Mouse (Mus musculus) urinary bladder, adult 18-20 months (tissue): Measurements from ENCODE around the gene Fryl.
"Not testable (repeated sequence)": the region's sequence is repeated elsewhere in the genome, so short reads cannot be mapped to it uniquely, and the experiment has no call there.

Source experiments
- DNase-seq, 2 experiments: peaks; one replicate each; pipeline ENCODE4 v3.0.0; 2022; ENCODE audit warnings: low spot score in 2 of 2, mixed read lengths in 2 of 2

The Fryl gene

DNA sequence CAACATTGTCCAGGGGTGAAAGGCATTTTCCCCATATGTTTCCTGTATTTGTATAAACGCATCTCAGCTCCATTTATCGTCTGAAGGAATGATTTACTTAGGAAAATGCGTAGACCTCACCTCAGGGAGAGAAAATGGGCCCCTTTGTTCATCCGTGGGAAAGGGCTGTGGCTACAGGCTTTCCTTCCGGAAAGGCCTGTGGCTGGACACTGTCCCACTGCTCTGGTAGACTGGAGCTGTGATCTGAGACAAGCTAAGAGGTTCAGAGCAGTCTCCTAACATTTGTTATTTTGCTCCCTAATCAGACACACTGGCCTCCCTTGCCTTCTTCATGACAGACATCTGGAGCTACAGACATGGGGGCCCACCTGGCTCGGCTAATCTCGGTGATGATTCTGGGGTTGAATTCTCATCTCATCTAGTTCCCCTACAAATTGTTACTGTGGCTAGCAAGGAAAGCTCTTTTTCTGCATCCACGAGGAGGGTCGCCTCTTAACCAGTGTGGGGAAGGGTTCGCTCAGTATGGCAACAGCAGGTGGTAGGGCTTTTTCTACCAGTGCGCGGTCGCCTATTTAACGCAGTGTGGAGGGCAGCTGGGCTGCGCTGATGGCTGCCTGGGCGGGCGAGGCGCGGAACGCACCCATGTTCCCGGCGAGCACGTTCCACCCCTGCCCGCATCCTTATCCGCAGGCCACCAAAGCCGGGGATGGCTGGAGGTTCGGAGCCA is 243.4 kb downstream of the Fryl start:
- not testable (repeated sequence) for DNase-seq

DNA sequence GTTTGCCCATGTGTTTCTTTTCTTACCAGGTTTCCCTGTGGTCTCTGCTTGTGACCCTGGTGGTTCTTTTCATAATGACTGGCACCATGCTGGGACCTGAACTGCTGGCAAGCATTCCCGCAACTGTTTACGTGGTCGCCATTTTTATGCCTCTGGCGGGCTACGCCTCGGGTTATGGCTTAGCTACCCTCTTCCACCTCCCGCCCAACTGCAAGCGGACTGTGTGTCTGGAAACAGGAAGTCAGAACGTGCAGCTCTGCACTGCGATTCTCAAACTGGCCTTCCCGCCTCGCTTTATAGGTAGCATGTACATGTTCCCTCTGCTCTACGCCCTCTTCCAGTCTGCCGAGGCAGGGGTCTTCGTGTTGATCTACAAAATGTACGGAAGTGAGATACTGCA is 244.6 kb downstream of the Fryl start:
- DNase-seq: not testable (repeated sequence)

DNA sequence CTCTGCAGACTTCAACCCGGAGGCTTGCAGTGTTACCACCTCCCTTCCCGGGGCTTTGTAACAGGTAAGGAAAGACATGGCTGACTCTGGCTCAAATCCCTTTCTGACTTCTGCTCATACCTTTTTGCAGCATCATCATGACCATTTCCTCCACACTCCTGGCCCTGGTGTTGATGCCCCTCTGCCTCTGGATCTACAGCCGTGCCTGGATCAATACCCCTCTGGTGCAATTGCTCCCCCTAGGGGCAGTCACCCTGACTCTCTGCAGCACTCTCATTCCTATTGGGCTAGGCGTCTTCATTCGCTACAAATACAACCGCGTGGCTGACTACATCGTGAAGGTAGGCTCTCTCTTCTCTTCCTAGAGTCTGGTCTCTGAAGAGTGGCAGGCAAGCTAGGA is 248.2 kb downstream of the Fryl start:
- DNase-seq: not testable (repeated sequence)

DNA sequence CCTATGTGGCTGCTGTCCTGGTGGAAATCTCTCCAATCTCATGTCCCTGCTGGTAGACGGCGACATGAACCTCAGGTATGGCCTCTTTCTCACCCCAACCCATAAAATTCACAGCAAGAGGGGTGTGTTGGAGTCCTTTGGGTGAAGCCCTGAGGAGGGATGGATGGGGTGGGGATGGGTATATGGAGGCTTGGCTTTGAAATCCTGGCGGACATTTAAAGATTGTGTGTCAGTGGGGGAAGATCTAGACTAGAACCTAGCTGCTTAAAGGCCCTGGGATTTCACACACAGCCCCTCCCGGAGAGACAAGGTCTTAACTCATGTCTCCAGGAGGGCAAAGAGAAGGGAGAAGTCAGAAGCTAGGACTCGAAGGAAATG is 248.8 kb downstream of the Fryl start:
- no peak for DNase-seq

DNA sequence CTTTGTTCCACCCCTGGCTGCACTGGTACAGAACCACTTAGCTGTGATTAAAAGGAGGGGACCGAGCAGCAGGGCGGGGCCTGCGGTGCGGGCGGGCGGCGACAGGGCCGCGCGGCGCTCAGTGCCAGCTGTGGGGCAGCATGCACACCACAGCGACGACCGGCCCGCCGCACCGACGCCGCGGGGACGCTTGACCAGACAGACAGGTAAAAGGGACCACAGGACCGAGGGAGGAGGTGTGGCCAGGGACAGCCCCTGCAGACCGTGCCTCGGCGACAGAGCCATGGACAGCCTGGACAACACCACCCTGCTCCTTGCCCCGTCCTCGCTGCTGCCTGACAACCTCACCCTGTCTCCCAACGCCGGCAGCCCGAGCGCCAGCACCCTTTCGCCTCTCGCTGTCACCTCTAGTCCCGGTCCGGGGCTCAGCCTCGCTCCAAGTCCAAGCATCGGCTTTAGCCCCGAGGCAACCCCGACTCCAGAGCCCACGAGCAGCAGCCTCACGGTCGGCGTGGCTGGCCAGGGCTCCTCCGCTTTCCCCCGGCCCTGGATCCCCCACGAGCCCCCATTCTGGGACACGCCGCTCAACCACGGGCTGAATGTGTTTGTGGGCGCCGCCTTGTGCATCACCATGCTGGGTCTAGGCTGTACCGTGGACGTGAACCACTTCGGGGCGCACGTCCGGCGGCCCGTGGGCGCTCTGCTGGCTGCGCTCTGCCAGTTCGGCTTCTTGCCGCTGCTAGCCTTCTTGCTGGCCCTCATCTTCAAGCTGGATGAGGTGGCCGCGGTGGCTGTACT is 249.4 kb downstream of the Fryl start, which contains the start of gene Slc10a4:
Gene Slc10a4 (plus strand): TSS at position 100 of the 798 bp plus-strand sequence.
- DNase-seq: peak in 1 of 2 experiments; percentile 47

DNA sequence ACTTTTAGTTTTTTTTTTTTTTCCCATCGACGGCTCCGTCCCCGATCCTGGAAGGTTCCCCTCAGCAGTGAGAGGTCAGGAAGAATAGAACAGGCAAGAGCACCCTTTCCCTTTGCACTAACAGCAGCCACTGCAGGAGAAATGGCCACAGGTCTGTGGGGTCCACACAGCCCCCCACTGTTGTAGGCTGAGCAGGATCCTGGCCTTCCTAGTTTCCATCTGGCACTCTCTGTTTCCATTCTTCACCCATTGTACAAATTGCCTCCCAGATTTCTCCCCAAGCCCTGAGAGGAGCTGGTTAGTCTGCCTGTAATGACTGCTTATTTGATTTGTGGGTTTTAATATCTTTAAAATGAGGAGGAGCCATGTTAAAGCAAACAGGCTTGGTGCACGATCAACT is 252.4 kb downstream of the Fryl start:
- no peak for DNase-seq

DNA sequence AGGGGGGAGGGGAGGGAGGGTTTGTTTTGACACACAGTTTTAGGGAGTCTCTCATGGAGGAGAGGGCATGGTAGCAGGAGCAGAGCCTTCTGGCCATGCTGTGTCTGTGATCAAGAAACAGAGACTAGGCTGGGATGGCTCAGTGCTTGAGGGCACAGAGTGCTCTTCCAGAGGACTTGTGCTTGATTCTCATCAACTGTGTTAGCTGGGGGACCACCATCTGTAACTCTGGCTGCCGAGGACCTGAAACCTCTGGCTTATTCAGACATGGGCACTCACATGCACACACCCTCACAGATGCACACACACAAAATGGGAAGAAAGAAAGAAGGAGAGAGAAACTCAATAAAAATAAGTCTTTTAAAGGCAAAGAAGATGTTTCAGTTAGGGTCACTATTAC is 257.9 kb downstream of the Fryl start:
- DNase-seq: not testable (repeated sequence)

DNA sequence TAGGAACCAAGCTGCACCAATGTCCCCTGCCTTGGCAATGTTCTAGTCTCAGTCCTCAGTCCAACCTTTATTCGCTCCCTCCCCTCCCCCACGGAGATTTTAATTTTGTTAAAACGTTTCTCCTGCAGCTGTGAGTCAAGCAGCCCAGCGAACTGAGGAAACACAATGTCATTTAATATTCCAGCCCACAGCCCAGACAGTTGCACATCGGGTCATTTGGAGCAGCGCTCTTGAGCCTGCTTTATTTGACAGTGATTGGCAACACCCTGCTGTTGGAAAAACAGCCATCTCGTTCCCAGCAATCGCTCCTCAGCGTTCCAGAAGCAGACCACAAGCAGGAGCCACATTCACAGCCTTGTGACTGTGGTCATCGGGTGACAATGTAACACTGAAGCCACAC is 261.0 kb downstream of the Fryl start:
- no peak for DNase-seq

DNA sequence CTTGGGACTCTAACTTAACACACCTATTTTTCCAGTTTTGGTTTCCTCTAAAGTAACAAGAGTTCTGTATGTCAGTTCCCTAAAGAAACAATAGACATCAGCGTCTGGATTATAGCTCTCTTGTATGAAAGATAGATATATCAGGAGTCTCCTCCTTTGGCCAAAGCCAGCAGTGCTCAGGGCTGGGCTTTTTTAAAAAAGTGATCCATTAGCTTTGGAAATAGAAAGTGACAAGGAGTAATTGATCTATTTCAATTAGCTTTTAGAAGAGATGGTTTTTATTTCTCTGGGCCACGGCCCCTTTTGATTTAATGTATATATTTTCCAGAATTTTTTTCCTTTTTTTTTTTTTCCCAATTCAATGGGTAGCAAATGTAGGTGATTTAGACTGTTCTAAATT is 261.5 kb downstream of the Fryl start:
- no peak for DNase-seq

DNA sequence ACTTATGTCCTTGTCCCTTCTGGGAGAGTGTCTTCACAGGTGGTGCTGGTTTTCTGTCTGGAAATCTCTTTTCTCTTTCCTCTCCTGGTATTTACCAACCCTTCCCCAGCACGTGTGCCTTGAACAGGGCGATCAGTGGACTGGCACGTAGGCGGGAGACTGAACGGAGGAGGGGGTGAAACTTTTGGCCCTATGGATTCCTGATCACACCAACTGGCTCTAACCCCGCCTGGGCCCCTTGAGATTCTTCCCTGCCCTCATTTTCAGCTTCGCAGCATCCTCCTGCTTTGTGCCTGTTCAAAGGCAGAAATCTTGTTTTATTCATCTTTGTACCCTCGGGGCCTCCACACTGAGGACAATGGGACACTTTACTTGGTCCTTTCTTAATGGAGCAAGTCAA is 262.0 kb downstream of the Fryl start:
- no peak for DNase-seq

DNA sequence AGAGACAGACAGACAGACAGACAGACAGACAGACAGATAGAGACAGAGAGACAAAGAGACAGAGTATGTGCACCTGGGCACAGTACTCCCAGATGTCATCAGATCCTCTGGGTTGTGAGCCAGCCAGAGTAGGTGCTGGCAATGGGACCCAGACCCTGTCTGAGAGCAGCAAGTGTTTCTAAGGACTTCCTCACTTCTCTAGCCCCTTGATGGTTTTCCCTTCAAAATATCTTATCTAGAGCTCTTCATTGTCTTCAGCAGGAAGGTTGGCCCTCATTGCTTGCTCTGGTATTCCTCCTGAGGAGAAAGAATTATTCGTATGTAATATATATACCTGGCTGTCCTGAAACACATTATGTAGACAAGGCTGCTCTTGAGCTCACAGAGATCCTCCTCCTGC is 263.9 kb downstream of the Fryl start:
- DNase-seq: no peak

DNA sequence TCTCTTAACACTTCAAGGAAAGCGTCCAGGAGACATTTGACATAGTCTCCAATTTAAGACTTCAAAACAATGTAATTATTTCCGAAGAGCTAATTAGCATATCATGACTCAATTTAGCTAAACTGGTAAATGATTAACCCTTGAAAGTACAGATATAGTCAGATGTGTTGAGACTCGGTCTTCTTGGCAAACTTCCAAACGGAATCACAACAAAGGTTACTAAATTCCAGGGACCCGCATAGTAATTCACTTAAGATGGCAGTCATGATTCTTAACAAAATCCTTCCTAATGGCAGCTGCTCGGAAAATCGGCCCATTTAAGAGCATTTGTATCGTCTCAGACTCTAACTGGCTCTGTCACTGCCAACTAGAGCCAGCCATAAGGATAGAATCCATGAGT is 266.7 kb downstream of the Fryl start:
- DNase-seq: no peak

DNA sequence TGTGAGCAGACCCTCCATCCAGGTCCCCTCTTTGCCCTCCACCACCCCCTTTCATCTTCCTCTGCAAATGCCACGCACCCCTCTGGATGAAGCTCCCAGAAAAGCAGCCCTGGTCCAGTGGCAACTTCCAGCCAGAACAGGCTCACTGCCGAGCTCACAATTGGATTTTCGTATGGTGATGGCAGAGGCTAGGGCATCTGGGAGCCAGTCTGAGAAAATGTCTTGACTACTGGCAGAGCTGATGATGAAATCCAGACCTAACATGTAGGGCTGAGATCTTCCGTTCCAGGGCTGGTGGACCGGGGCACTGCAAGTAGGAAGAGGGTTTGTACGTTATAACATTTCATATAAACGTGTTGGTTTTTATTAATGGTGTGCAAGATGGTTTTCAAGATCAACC is 268.6 kb downstream of the Fryl start:
- no peak for DNase-seq

DNA sequence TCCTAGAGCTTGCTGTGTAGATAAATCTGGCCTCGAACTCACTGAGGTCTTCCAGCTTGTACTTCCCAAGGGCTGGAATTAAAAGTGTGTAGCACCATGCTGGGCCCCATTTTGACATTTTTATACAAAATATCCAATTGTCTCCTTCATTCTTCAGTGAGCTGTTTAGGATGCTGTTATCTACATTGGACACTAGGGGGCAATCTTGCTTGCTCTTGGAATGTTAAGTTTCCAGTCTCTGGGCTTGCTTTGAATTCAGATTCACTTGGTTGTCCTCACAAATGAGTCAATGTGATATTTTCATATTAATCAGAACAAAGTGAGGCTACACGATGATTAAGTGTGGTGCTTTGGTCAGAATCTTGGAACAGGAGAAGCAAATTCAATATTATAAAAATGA is 272.3 kb downstream of the Fryl start:
- DNase-seq: no peak

DNA sequence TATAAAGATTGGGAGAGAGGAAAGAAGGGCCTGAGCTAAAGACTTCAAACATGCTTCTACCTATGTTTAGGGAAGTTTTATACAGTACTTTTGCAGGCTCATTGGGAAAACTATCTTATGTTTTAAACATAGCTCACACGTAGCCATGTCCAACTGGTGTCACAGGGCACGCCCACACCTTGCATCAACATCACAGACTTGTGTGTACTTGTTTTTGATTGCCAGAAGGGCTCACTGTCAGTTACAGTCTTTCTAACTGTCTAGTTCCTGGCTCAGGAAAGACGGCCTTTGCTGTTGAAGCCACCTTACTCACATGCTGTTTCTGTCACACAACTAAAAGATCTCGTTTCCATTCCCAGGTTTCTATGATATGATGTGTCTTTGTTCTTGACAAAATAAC is 279.9 kb downstream of the Fryl start:
- DNase-seq: no peak

DNA sequence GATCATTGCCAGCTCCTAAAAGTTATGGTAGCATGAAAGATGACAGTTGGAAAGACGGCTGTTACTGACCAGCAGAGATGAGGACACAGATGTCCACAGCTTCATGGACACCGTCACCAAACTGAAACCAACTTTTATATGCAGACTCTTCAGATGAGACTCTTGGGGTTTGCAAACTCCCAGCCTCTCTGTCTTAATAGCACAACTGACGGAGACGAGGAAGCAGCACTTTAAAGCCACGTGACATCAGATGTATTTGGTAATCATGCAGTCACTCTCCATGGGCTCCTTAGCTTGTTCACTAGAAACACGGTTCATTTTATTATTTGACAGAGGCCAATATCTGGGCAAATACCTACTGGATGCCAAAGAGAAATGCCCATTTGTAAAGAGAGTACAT is 280.4 kb downstream of the Fryl start:
- DNase-seq: no peak

DNA sequence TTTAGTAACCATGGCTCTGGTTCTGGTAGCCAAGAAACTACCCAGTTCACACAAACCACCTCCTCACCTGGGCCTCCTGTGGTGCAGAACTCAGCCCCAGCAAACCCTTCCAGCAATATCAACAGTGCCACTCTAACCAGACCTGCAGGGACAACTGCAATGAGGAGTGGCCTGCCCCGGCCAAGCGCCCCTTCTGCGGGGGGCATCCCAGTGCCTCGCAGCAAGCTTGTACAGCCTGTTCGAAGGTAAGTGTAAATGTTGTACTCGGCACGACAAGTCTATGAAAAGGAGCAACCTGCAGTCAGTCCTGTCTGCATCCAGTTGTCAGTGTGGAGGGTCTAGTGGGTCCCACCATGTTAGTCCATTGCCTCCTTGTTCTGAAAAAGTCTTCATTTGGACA is 281.8 kb downstream of the Fryl start, which contains the start of gene Gm10135:
Gene Gm10135 (minus strand): TSS at position 101 of the 400 bp plus-strand sequence.
- no peak for DNase-seq

DNA sequence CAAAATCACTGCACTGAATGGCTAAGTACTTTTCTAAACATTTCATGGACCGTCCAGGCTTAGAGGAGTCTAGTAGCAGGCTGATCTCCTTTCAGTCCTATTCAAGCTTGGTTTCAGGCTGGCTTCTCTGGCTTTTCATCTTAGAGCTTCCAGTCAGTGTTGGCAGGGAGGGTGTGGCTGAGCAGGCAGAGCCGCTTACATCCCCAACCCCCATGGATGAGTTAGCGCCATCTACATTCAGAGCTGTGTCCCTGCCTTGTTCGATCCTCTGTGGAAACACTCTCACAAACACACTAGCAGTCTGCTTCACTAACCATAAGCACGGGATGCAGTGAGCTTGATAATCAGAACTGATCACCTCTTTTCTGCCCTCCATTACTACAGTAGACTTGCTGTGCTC is 283.5 kb downstream of the Fryl start:
- no peak for DNase-seq

DNA sequence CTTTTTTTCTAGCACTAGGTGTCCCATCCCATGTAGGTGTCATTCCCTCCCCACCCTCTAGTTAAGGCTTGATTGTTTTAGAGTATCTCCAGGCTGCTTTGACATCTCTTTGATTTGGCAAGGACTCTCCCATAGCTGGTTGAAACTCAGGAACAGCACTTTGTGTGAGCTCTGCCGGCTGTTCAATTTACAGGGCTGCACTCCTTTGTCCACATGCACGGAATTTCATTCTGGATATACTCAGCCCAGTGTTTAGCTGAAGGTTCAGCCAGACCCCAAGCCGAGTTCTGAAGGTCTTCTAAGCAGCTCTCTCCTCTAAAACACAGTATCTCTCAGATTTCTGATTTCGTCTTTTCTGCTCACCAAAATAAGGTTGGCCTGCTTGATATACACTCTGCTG is 284.0 kb downstream of the Fryl start:
- no peak for DNase-seq
